Mouse (Mus musculus) G1E (cell line): ENCODE results near the gene Vac14. TPM values are rescaled to one million over a fixed set of nuclear protein-coding genes. Genes with fewer than 3 reads are reported as not detected.

Experiments used
- ATAC-seq: 2 replicates; pipeline ENCODE4 v1.8.0; 2016; ENCODE audit warnings: mild to moderate bottlenecking; ENCODE audit not compliant: insufficient number of reproducible peaks, poor library complexity, low FRiP score, severe bottlenecking; ENCODE audit errors: extremely low read depth
- DNase-seq: peaks from one replicate; pipeline ENCODE4 v3.0.0; 2012; ENCODE audit warnings: low spot score
- H3K27me3 ChIP-seq: 2 replicates; pipeline ENCODE4 v1.6.1; 2012; ENCODE audit warnings: mild to moderate bottlenecking, low read length, inconsistent platforms; ENCODE audit not compliant: insufficient read depth
- H3K36me3 ChIP-seq: replicated peaks from 2 replicates; pipeline ENCODE3; 2012; ENCODE audit warnings: mild to moderate bottlenecking, inconsistent platforms
- H3K4me1 ChIP-seq: 2 replicates; pipeline ENCODE4 v1.6.1; 2012; ENCODE audit warnings: low read depth, low read length, inconsistent platforms, mixed read lengths; ENCODE audit not compliant: insufficient read depth
- H3K4me3 ChIP-seq: 2 replicates; pipeline ENCODE4 v1.5.1; 2012; ENCODE audit warnings: low read depth, mild to moderate bottlenecking, inconsistent platforms, low read length, moderate library complexity, mixed read lengths
- H3K9me3 ChIP-seq: replicated peaks from 2 replicates; pipeline ENCODE4 v1.6.1; 2012; ENCODE audit warnings: inconsistent platforms
- CTCF ChIP-seq: IDR thresholded peaks from 2 replicates; pipeline ENCODE4 v1.5.1; 2012; ENCODE audit warnings: low read depth, low read length, inconsistent platforms, mixed read lengths
- GATA1 ChIP-seq: IDR thresholded peaks from 2 replicates; pipeline ENCODE4 v1.6.1; 2012; ENCODE audit warnings: borderline replicate concordance, low read length, inconsistent platforms, mixed read lengths
- GATA2 ChIP-seq: IDR thresholded peaks from 2 replicates; pipeline ENCODE4 v1.6.1; 2012; ENCODE audit warnings: low read depth, low read length, inconsistent platforms, borderline replicate concordance
- POLR2AphosphoS5 ChIP-seq: IDR thresholded peaks from 2 replicates; pipeline ENCODE4 v1.6.1; 2012; ENCODE audit warnings: low read depth, low read length, inconsistent platforms; ENCODE audit not compliant: insufficient replicate concordance
- TAL1 ChIP-seq: conservative IDR thresholded peaks from 2 replicates; pipeline ENCODE4 v1.6.1; 2012; ENCODE audit warnings: low read depth, low read length, inconsistent platforms, mixed read lengths
- polyA plus RNA-seq: library from polyadenylated mRNA; stranded (reverse); fragments of >175 nt; gene quantifications from 2 replicates; pipeline ENCODE4 v1.2.3, GENCODE M21; 2012
- total RNA-seq, 2 experiments: library from RNA; stranded (forward) in 1 of 2; stranded (reverse) in 1 of 2; fragments of 200-1000 nt in 1 of 2; fragments of >200 nt in 1 of 2; fragmentation: Nextera tagmentation in 1 of 2; gene quantifications; 2 replicates each; pipeline ENCODE4 v1.2.3; 2014 to 2017

Gene Vac14
- total and polyA plus RNA-seq, 3 experiments: 25.7 to 70.1 (median 52.1) TPM

GRCm38 (mm10) chr8:110706288-110706870 lies 88.0 kb downstream of the Vac14 start:
- Histone ChIP-seq H3K4me3 (no peak overlapping the region), H3K9me3 (no peaks in the 10 kb centered on the region), H3K36me3 (peaks cover 99% of the 10 kb centered on the region), H3K27me3 (no peaks in the 10 kb centered on the region), H3K4me1 (no peaks in the 10 kb centered on the region)
- DNase-seq (no peak), ATAC-seq (no peak)
- TF ChIP-seq POLR2AphosphoS5: no peak
- no peak for TF ChIP-seq GATA2
- no peak for TF ChIP-seq TAL1
- no peak for TF ChIP-seq GATA1
- no peak for TF ChIP-seq CTCF

GRCm38 (mm10) chr8:110708429-110708828 lies 90.0 kb downstream of the Vac14 start:
- Histone ChIP-seq H3K4me3 (no peak overlapping the region), H3K36me3 (peaks cover 99% of the 10 kb centered on the region), H3K4me1 (no peaks in the 10 kb centered on the region), H3K9me3 (no peaks in the 10 kb centered on the region), H3K27me3 (no peaks in the 10 kb centered on the region)
- ATAC-seq (no peak), DNase-seq (no peak)
- no peak for TF ChIP-seq POLR2AphosphoS5
- TF ChIP-seq TAL1: no peak
- TF ChIP-seq GATA2: no peak
- no peak for TF ChIP-seq CTCF
- TF ChIP-seq GATA1: no peak

- Histone ChIP-seq H3K9me3 (no peaks in the 10 kb centered on the region), H3K27me3 (no peaks in the 10 kb centered on the region), H3K36me3 (peaks cover 99% of the 10 kb centered on the region), H3K4me1 (no peaks in the 10 kb centered on the region), H3K4me3 (no peak overlapping the region)
- ATAC-seq (no peak), DNase-seq (no peak)
- TF ChIP-seq TAL1: no peak
- TF ChIP-seq GATA2: no peak
- no peak for TF ChIP-seq POLR2AphosphoS5
- no peak for TF ChIP-seq GATA1
- TF ChIP-seq CTCF: no peak
Observed at GRCm38 (mm10) chr8:110710593-110710992, 92.2 kb downstream of the Vac14 start.

- Histone ChIP-seq H3K36me3 (peaks cover 99% of the 10 kb centered on the region), H3K9me3 (no peaks in the 10 kb centered on the region), H3K27me3 (no peaks in the 10 kb centered on the region), H3K4me3 (no peak overlapping the region), H3K4me1 (no peaks in the 10 kb centered on the region)
- ATAC-seq (no peak), DNase-seq (no peak)
- no peak for TF ChIP-seq GATA1
- TF ChIP-seq GATA2: no peak
- TF ChIP-seq POLR2AphosphoS5: no peak
- TF ChIP-seq CTCF: no peak
- TF ChIP-seq TAL1: no peak
Observed at GRCm38 (mm10) chr8:110711271-110711934, 93.0 kb downstream of the Vac14 start.

- H3K27me3 ChIP-seq: no peaks in the 10 kb centered on the region
- peaks cover 99% of the 10 kb centered on the region for H3K36me3 ChIP-seq
- ATAC-seq (no peak), DNase-seq (no peak)
- no peak overlapping the region for H3K4me3 ChIP-seq
- no peaks in the 10 kb centered on the region for H3K9me3 ChIP-seq
- TF ChIP-seq POLR2AphosphoS5 (no peak), TAL1 (no peak), CTCF (no peak), GATA2 (no peak), GATA1 (no peak)
- no peaks in the 10 kb centered on the region for H3K4me1 ChIP-seq
Observed at GRCm38 (mm10) chr8:110713073-110713472, 94.7 kb downstream of the Vac14 start.

GRCm38 (mm10) chr8:110714827-110715519 lies 96.6 kb downstream of the Vac14 start:
- ATAC-seq (no peak), DNase-seq (no peak)
- Histone ChIP-seq H3K36me3 (peaks cover 99% of the 10 kb centered on the region), H3K4me3 (no peak overlapping the region), H3K4me1 (no peaks in the 10 kb centered on the region), H3K9me3 (no peaks in the 10 kb centered on the region), H3K27me3 (peaks cover 2% of the 10 kb centered on the region; the same call in 1 of the 2 replicates)
- TF ChIP-seq CTCF (no peak), GATA2 (no peak), GATA1 (no peak), TAL1 (no peak), POLR2AphosphoS5 (no peak)
